Mouse (Mus musculus) hindbrain, embryonic 10.5 days (tissue): ENCODE results near the gene Faap20. TPM values are rescaled to one million over a fixed set of nuclear protein-coding genes. Genes with fewer than 3 reads are reported as not detected.

Experiments
- DNase-seq: peaks from one replicate; pipeline ENCODE4 v3.0.0-alpha.2; 2017; ENCODE audit warnings: low spot score
- H3K27ac ChIP-seq: fragments of 300-500 bp; sonication (generic); 2 replicates; pipeline ENCODE4 v1.5.1; 2016; ENCODE audit warnings: mild to moderate bottlenecking, moderate library complexity
- H3K27me3 ChIP-seq: fragments of 300-500 bp; sonication (generic); 2 replicates; pipeline ENCODE4 v1.6.1; 2016; ENCODE audit warnings: mild to moderate bottlenecking; ENCODE audit not compliant: poor library complexity, insufficient read depth, severe bottlenecking
- H3K36me3 ChIP-seq: fragments of 300-500 bp; sonication (generic); 2 replicates; pipeline ENCODE4 v1.6.1; 2016; ENCODE audit warnings: mild to moderate bottlenecking, moderate library complexity
- H3K4me1 ChIP-seq: fragments of 300-500 bp; sonication (generic); replicated peaks from 2 replicates; pipeline ENCODE4 v1.6.1; 2016; ENCODE audit warnings: mild to moderate bottlenecking
- H3K4me3 ChIP-seq: fragments of 300-500 bp; sonication (generic); 2 replicates; pipeline ENCODE4 v1.5.1; 2016; ENCODE audit warnings: mild to moderate bottlenecking, moderate library complexity
- H3K9me3 ChIP-seq: fragments of 300-500 bp; sonication (generic); 2 replicates; pipeline ENCODE4 v1.6.1; 2016; ENCODE audit warnings: mild to moderate bottlenecking, moderate library complexity
- WGBS: fragments of 180-500 bp; shearing (Covaris S2); methylation state at CpG from one replicate; pipeline ENCODE4 v1.1.7; 2016; 5-methylcytosine and 5-hydroxymethylcytosine counted together
- polyA plus RNA-seq: library from polyadenylated mRNA; unstranded; fragments of >200 nt; fragmentation: Nextera tagmentation; extraction: Ambion mirVana; gene quantifications from 2 replicates; pipeline ENCODE4 v1.2.1, GENCODE M21; 2016

The Faap20 gene
- 115 and 118 TPM in 2 replicates for polyA plus RNA-seq

DNA sequence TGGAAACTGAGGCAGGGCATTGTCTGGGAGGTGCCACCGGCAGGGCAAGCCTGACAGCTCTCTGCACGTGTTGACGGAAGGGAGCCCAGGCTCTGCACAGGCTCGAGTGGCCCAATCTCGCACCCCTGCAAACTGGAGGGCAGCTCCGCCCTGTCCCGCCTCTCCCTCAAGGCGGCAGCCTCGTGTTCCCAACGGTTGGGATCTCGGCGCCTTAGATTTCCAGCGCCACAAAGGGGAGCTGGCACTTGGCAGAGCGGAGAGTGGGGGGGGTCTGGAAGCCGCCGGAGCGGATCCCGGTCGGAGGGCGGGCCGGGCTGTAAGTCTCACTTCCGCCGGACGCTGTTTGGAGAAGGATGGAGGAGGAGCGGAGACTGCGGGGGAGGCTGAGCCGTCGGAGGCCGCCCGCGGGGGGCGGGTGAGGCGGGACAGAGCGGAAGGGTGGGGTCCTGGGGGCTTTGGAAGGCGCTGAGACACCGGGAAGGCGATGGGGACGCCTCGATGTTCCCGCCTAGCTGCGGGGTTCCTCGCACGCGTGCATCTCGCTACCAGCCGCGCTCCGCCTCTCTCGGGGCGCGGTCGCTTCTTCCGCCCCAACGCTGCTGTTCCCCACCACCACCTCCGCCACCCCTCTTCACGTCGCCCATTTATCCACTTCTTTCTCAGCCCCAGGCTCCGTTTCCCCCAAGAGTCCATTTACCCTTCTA is at the start of gene Faap20:
TSS of gene Faap20 (plus strand) at position 155 of the 704 bp plus-strand sequence.
- Histone ChIP-seq H3K4me3 (peak within 1 kb of the TSS; percentile 73), H3K4me1 (peaks cover 51% of the 10 kb centered on the region), H3K27ac (peak within 1 kb of the TSS; percentile 98), H3K9me3 (no peaks in the 10 kb centered on the region), H3K36me3 (peaks cover 18% of the 10 kb centered on the region), H3K27me3 (no peaks in the 10 kb centered on the region)
- DNase-seq, result peak; percentile 92
- WGBS, result under 1% methylated on average over 57 of the region's 58 CpGs

DNA sequence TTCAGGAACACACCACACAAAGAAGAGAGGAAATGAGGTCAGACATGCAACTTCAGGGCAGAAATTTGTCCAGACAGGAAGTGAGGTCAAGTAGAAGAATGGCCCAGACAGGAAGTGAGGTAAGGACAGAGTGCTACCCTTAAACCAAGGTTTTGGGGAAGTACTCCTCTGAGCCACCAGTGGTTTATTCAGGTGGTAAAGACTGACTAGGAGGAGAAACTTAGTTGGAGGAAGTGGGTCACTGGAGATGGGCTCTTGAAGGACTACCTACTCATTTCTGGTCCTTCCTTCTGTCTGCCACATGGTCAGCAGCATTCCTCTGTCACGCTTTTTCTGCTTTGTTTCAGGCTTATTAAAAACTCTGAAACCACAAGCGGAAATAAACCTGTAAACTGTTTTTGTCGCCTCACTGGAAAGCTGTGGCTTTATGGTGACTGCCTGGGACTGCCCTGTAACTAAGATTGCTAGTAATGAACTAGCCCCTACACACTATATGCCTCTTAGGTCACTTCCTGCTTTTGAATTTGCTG is 48.7 kb upstream of the Faap20 start:
- 83% methylated on average over 3 of the region's 3 CpGs for WGBS
- DNase-seq, result no peak
- no peaks in the 10 kb centered on the region for H3K9me3 ChIP-seq
- no peaks in the 10 kb centered on the region for H3K27me3 ChIP-seq
- H3K36me3 ChIP-seq, result peaks cover 6% of the 10 kb centered on the region
- H3K27ac ChIP-seq, result no peak overlapping the region
- H3K4me3 ChIP-seq, result no peak overlapping the region
- peaks cover 98% of the 10 kb centered on the region for H3K4me1 ChIP-seq

DNA sequence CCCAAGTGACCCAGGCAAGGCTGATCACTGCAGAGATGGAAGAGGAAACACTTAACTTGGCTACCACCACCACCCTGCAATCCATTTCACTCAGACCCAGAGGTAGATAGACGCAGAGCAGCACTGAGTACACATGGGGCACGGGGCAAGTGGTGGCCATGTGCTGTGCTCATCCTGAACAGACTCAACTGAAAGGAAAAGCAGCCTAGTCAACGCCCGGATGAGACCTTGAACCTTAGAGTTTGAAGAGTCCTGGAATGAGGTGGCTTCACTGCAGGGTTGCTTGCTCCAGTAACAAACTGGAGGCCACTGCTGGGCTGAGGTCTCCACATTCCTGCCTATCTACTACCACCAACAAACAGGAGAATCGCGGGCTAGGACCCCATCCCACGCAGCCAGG is 47.8 kb upstream of the Faap20 start:
- Histone ChIP-seq H3K4me3 (no peak overlapping the region), H3K27ac (no peak overlapping the region), H3K27me3 (no peaks in the 10 kb centered on the region), H3K9me3 (no peaks in the 10 kb centered on the region), H3K36me3 (peaks cover 6% of the 10 kb centered on the region), H3K4me1 (peaks cover 98% of the 10 kb centered on the region)
- no peak for DNase-seq
- 95% methylated on average over 7 of the region's 7 CpGs for WGBS

DNA sequence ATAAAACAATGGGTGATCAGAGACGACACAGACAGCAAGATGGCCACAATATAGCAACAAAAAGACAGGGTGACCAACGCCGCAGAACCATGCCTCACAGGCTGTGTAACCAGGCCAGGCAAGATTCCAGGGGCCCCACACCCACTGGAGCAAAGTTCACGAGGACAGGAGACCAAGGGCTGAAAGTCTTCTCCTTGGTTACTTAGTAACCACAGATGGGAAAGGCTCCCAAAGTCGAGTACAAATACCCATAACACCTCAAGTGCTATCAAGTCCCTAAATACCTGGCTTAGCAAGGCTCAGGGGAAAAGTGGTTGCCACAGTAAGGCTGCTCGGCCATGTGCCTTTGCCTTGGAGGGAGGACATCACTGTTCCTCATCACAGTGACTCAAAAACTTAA is 43.7 kb upstream of the Faap20 start:
- peaks cover 1% of the 10 kb centered on the region; the same call in 1 of the 2 replicates for H3K9me3 ChIP-seq
- no peak overlapping the region; the same call in 1 of the 2 replicates for H3K4me3 ChIP-seq
- H3K27me3 ChIP-seq, result no peaks in the 10 kb centered on the region
- DNase-seq, result no peak
- H3K4me1 ChIP-seq, result peaks cover 99% of the 10 kb centered on the region
- peaks cover 21% of the 10 kb centered on the region for H3K36me3 ChIP-seq
- 69% methylated on average over 6 of the region's 6 CpGs for WGBS
- H3K27ac ChIP-seq, result no peak overlapping the region

DNA sequence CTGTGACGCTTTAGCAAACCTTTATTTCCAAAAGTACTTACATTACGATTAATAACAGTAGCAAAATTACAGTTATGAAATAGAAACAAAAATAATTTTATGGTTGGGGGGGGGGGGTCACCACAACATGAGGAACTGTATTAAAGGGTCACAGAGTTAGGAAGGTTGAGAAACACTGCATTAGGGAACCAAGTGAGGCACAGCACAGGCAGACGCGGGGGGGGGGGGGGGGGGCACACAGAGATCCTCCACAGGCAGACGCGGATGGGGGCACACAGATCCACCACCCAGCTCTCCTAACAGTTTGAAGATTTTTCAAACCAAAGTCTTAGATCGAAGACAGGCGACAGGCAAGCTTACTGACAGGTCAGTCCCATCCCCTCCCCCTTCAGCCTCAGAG is 43.1 kb upstream of the Faap20 start:
- Histone ChIP-seq H3K4me3 (no peak overlapping the region), H3K9me3 (peaks cover 3% of the 10 kb centered on the region; the same call in 1 of the 2 replicates), H3K27ac (peak overlapping the region; percentile 54; the same call in 1 of the 2 replicates), H3K4me1 (peaks cover 99% of the 10 kb centered on the region), H3K27me3 (no peaks in the 10 kb centered on the region), H3K36me3 (peaks cover 27% of the 10 kb centered on the region)
- no peak for DNase-seq
- 72% methylated on average over 8 of the region's 8 CpGs for WGBS

DNA sequence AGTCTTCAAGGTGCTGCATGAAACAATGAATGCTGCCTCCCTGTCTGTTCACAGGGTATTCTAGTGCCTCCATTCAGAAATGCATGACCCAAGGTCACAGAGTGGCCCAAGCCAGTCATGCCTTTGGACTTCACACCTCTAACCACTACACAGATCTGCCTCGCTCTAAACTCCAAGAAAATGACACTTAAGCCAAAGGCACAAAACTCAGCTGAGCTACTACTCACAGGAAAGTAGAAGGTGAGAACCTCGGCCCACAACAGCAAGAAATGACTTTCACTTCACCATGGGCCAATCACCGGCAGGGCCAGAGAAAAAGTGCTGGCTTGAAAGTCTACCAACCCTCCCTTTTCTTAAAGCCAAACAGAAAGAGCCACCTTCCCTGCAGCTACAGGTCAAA is 41.8 kb upstream of the Faap20 start:
- H3K27ac ChIP-seq, result peak overlapping the region; percentile 80
- 0 out of 2 replicates have a peak overlapping the region, but pooled peaks have one; percentile 16 for H3K4me3 ChIP-seq
- peaks cover 3% of the 10 kb centered on the region; the same call in 1 of the 2 replicates for H3K9me3 ChIP-seq
- DNase-seq, result no peak
- H3K4me1 ChIP-seq, result peaks cover 94% of the 10 kb centered on the region
- peaks cover 41% of the 10 kb centered on the region for H3K36me3 ChIP-seq
- no peaks in the 10 kb centered on the region for H3K27me3 ChIP-seq
- 46% methylated on average over 3 of the region's 3 CpGs for WGBS

DNA sequence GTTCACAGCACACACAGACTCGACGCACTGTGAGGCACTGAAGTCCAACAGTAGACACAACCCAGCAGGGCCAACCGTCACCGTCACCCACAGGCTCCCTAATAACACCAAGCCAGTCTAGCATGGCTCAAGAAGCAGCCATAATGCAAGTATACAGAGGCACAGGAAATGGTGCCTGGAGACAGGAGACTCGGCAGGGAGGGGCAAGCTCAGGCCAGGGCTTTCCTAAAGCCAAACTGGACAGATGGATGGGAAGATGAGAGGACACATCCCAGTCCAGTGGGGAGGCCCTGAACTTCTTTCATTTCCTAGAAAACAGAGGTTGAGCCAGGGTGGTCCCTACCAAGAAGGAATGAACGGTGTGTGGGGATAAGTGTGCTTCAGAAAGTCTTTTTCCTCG is 41.0 kb upstream of the Faap20 start:
- 50% methylated on average over 7 of the region's 7 CpGs for WGBS
- H3K9me3 ChIP-seq, result peaks cover 3% of the 10 kb centered on the region; the same call in 1 of the 2 replicates
- peaks cover 94% of the 10 kb centered on the region for H3K4me1 ChIP-seq
- peak overlapping the region; percentile 16; the same call in 1 of the 2 replicates for H3K4me3 ChIP-seq
- peak overlapping the region; percentile 80 for H3K27ac ChIP-seq
- H3K36me3 ChIP-seq, result peaks cover 43% of the 10 kb centered on the region
- H3K27me3 ChIP-seq, result no peaks in the 10 kb centered on the region
- no peak for DNase-seq

DNA sequence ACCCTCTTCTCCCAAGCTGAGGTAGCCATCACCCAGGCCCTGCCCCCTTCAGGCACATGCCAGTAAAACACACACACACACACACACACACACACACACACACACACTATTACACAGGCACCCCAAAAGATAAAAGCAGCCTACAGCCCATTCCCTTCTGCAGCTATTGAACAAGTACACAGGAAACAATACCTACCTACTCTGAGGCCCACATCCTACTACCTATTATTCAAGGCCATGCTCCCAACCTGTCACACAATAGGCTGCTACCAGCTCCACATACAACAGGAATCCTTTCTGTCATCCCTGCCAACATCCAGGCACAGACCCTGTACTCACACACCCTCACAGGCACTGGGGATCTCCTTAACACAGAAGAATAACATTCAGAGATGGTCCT is 40.5 kb upstream of the Faap20 start:
- H3K4me1 ChIP-seq, result peaks cover 94% of the 10 kb centered on the region
- H3K36me3 ChIP-seq, result peaks cover 42% of the 10 kb centered on the region
- DNase-seq, result no peak
- H3K27me3 ChIP-seq, result no peaks in the 10 kb centered on the region
- peaks cover 3% of the 10 kb centered on the region; the same call in 1 of the 2 replicates for H3K9me3 ChIP-seq
- H3K4me3 ChIP-seq, result peak overlapping the region; percentile 18; the same call in 1 of the 2 replicates
- H3K27ac ChIP-seq, result peak overlapping the region; percentile 80

DNA sequence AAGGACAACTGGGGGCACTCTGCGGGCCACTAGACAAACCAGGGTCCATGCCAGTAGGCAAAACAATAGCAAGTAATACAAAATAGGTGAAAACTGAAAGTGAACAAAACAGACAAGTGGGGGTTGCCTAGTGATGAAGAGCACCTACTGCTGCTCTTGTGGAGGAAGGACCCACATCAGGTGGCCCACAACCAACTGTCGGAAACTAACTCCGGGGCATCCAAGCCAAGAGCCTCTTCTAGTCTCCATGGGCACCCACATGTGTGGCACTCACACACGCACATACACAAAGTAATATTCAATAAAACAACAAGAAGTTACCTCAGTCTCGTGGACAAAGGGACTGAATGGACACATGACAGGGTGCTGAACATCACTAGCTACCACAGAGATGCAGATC is 40.1 kb upstream of the Faap20 start:
- no peak for DNase-seq
- peaks cover 94% of the 10 kb centered on the region for H3K4me1 ChIP-seq
- H3K4me3 ChIP-seq, result no peak overlapping the region
- peaks cover 38% of the 10 kb centered on the region for H3K36me3 ChIP-seq
- no peaks in the 10 kb centered on the region for H3K27me3 ChIP-seq
- peaks cover 3% of the 10 kb centered on the region; the same call in 1 of the 2 replicates for H3K9me3 ChIP-seq
- 92% methylated on average over 5 of the region's 5 CpGs for WGBS
- no peak overlapping the region; the same call in 1 of the 2 replicates for H3K27ac ChIP-seq

DNA sequence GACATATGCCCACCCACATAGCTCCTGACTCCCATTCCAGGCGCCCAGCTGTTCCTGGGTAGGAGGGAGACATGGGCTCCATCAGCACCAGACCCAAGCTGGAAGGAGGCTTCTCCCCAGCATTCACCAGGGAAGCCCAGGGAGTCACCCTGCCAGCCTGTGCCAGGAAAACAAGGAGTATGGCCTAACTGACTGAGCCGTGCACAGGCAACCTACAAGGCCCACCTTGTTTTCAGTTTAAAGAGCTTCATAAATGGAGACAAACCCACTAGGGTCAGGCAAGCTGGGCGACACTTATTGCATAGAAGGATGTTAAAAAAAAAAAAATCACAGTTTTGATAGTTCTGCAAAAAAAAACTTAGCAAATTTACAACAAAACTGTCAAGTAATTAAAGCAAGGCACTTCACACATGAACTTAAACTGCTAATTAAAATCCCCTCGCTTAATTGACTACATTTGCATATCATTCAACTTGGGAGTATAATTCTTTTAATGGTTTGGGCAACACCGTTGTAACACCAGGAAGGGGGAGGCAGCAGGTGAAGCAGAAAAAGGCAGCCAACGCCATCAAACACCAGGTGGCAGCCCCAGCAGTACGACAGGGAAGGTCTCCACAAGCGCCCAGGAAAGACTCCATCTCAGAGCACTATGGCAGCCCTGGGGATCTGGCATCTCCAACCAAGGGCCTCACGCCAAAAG is 36.4 kb upstream of the Faap20 start:
- H3K36me3 ChIP-seq, result peaks cover 41% of the 10 kb centered on the region
- H3K27me3 ChIP-seq, result no peaks in the 10 kb centered on the region
- peaks cover 3% of the 10 kb centered on the region; the same call in 1 of the 2 replicates for H3K9me3 ChIP-seq
- H3K4me1 ChIP-seq, result peaks cover 95% of the 10 kb centered on the region
- no peak for DNase-seq
- 80% methylated on average over 9 of the region's 9 CpGs for WGBS
- H3K27ac ChIP-seq, result 0 out of 2 replicates have a peak overlapping the region, but pooled peaks have one; percentile 29
- peak overlapping the region; percentile 1; the same call in 1 of the 2 replicates for H3K4me3 ChIP-seq

DNA sequence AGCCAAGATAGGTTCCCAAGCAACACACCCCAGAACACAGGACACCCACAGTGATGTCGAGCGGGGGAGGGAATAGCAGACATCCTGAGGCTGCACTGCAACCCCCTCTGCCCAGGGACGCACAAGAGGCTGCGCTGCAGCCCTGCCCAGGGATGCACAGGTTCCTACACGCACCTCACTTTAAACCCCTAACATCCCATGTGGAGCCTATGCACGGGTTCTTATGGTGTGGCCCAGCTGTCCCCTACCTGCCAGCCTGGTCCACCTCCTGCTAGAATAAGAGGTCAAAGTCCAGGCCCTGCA is 35.9 kb upstream of the Faap20 start:
- peaks cover 3% of the 10 kb centered on the region; the same call in 1 of the 2 replicates for H3K9me3 ChIP-seq
- no peaks in the 10 kb centered on the region for H3K27me3 ChIP-seq
- 81% methylated on average over 6 of the region's 6 CpGs for WGBS
- DNase-seq, result no peak
- H3K4me3 ChIP-seq, result peak overlapping the region; percentile 1; the same call in 1 of the 2 replicates
- peaks cover 46% of the 10 kb centered on the region for H3K36me3 ChIP-seq
- peaks cover 95% of the 10 kb centered on the region for H3K4me1 ChIP-seq
- H3K27ac ChIP-seq, result 0 out of 2 replicates have a peak overlapping the region, but pooled peaks have one; percentile 29

DNA sequence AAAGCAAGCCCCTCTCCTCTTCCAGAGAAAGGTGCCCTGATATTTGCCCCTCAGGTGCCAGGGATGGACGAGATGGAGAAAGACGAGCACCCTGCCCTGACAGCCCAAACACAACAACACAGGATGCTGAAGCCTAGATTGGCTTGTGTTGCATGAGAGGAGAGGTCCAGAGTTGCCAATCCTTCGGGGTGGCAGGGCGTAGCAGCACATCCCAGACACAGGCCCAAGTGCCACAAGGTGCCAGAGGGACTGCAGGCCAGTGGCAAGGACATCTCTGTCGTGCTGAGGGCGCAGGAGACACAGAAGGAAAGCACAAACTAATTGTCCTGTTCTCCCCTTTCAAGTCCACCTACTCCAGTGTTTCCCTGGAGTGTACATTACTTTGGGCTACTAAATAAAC is 35.4 kb upstream of the Faap20 start:
- Histone ChIP-seq H3K4me3 (no peak overlapping the region), H3K4me1 (peaks cover 95% of the 10 kb centered on the region)

More for the DNA sequence above, 35.4 kb upstream of the Faap20 start:
- H3K27ac ChIP-seq, result peak overlapping the region; percentile 29; the same call in 1 of the 2 replicates
- no peak for DNase-seq
- no peaks in the 10 kb centered on the region for H3K27me3 ChIP-seq
- WGBS, result 76% methylated on average over 6 of the region's 6 CpGs
- peaks cover 3% of the 10 kb centered on the region; the same call in 1 of the 2 replicates for H3K9me3 ChIP-seq
- H3K36me3 ChIP-seq, result peaks cover 46% of the 10 kb centered on the region
